In the genomic region with DNA sequence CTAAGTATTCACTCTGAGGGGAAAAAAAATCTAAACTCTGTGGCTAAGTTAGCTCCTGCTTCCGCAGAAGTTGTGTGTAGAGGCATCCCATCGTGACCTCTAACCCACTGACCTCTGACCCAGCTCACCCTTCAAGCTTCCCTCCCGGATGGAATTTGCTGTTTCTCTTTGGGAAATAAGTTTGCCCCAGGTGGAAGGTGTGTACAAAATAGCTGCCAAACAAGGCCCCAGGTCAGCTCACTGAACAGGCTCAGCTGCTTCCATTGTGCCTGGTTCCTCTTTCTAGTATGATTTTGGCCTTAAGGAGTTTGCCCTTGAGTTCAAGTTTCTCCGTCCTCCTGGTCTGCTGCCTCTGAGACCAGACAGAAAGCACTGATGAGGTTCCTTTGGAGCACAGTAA, we compare ENCODE assay signal across 18 mouse cellular contexts. TPM values are rescaled to one million over a fixed set of nuclear protein-coding genes. Genes with fewer than 3 reads are reported as not detected.
DNase-seq lines count a peak whose midpoint lies in the region; ATAC-seq and TF ChIP-seq lines count a peak whose summit lies in the region.
"Had no signal": no experiment of that assay in that cellular context is flagged by ENCODE, and none has a peak within 500 bp of the region (broad histone marks: within the 10 kb centered on the region; RNA-seq: fewer than 3 reads in every experiment).

No protein-coding gene starts in this region.

- peak overlapping the region; percentile 2; the same call in 1 of the 2 replicates for H3K4me2 ChIP-seq in forebrain, embryonic 13.5 days
- H3K4me2 ChIP-seq in hindbrain, embryonic 13.5 days = peak overlapping the region; percentile 39
- peak overlapping the region; percentile 42; the same call in 1 of the 2 replicates for H3K4me2 ChIP-seq in neural tube, embryonic 14.5 days (ENCODE audit: low read depth, low read length)
- H3K4me2 ChIP-seq: embryonic facial prominence, embryonic 15.5 days; limb, embryonic 15.5 days; midbrain, embryonic 15.5 days had no signal

- no peaks in the 10 kb centered on the region for H3K9me3 ChIP-seq in forebrain, embryonic 13.5 days (replicated peaks)
- no peaks in the 10 kb centered on the region for H3K9me3 ChIP-seq in forebrain, embryonic 10.5 days
- H3K9me3 ChIP-seq in hindbrain, embryonic 13.5 days = no peaks in the 10 kb centered on the region
- H3K9me3 ChIP-seq in neural tube, embryonic 14.5 days (ENCODE audit: control insufficient read depth, low read length) = no peaks in the 10 kb centered on the region
- H3K9me3 ChIP-seq: embryonic facial prominence, embryonic 15.5 days; forebrain, embryonic 12.5 days; heart, embryonic 10.5 days; limb, embryonic 15.5 days; midbrain, embryonic 15.5 days had no signal

- H3K9ac ChIP-seq in forebrain, embryonic 13.5 days = no peak overlapping the region
- no peak overlapping the region for H3K9ac ChIP-seq in hindbrain, embryonic 13.5 days
- no peak overlapping the region for H3K9ac ChIP-seq in neural tube, embryonic 14.5 days (replicated peaks; ENCODE audit: low read depth, low read length)
- H3K9ac ChIP-seq: embryonic facial prominence, embryonic 15.5 days; forebrain, embryonic 12.5 days; limb, embryonic 15.5 days; midbrain, embryonic 15.5 days had no signal

- ATAC-seq in forebrain, embryonic 13.5 days = no peak
- ATAC-seq in hindbrain, embryonic 13.5 days (ENCODE audit: low FRiP score) = no peak
- ATAC-seq in neural tube, embryonic 14.5 days (ENCODE audit: low read depth) = no peak
- ATAC-seq: midbrain, embryonic 15.5 days had no signal

- 71% methylated on average over 4 of the region's 4 CpGs for WGBS in forebrain, embryonic 13.5 days
- WGBS in forebrain, embryonic 10.5 days = 50% methylated on average over 4 of the region's 4 CpGs
- 54% methylated on average over 4 of the region's 4 CpGs for WGBS in kidney, adult 2 months
- WGBS in hindbrain, embryonic 13.5 days = 53% methylated on average over 4 of the region's 4 CpGs
- WGBS in neural tube, embryonic 14.5 days = 55% methylated on average over 4 of the region's 4 CpGs

- H3K27ac ChIP-seq in forebrain, embryonic 13.5 days = no peak overlapping the region
- no peak overlapping the region for H3K27ac ChIP-seq in forebrain, embryonic 10.5 days
- H3K27ac ChIP-seq in kidney, adult 2 months (ENCODE audit: insufficient read depth, low read depth, low read length) = peak overlapping the region; percentile 5; the same call in 1 of the 2 replicates
- H3K27ac ChIP-seq in hindbrain, embryonic 13.5 days = peak overlapping the region; percentile 3; the same call in 1 of the 2 replicates
- H3K27ac ChIP-seq in neural tube, embryonic 14.5 days (ENCODE audit: low read depth, low read length) = no peak overlapping the region
- H3K27ac ChIP-seq: embryonic facial prominence, embryonic 15.5 days; forebrain, embryonic 12.5 days; heart, embryonic 10.5 days; left cerebral cortex, adult 2 months; limb, embryonic 15.5 days; midbrain, embryonic 15.5 days had no signal

- peaks cover 29% of the 10 kb centered on the region for H3K4me1 ChIP-seq in forebrain, embryonic 13.5 days
- H3K4me1 ChIP-seq in forebrain, embryonic 10.5 days = peaks cover 44% of the 10 kb centered on the region
- 0 out of 2 replicates have a peak, but pooled peaks cover 2% of the 10 kb centered on the region for H3K4me1 ChIP-seq in kidney, adult 2 months (ENCODE audit: control insufficient read depth, insufficient read depth, low read length)
- peaks cover 55% of the 10 kb centered on the region for H3K4me1 ChIP-seq in hindbrain, embryonic 13.5 days (replicated peaks)
- peaks cover 27% of the 10 kb centered on the region for H3K4me1 ChIP-seq in neural tube, embryonic 14.5 days (ENCODE audit: control insufficient read depth, insufficient read depth, low read length)

- TF ChIP-seq POLR2A in kidney, adult 2 months (IDR thresholded peaks at IDR 0.05; ENCODE audit: low read depth, low read length) = no peak

- no peak for DNase-seq in forebrain, embryonic 10.5 days (ENCODE audit: extremely low spot score, low spot score)
- no peak for DNase-seq in kidney, adult 2 months
- no peak for DNase-seq in kidney, adult 18-20 months
- DNase-seq in testis, postnatal 14 days (ENCODE audit: low spot score) = no peak
- DNase-seq in urinary bladder, postnatal 14 days (ENCODE audit: low spot score) = no peak
- DNase-seq: cerebellum, adult 11-12 months; cerebellum, postnatal 36 days; lung, adult 2 months; thymus, postnatal 25 days had no signal

- TF ChIP-seq CTCF in kidney, adult 2 months (conservative IDR thresholded peaks at IDR 0.05; ENCODE audit: insufficient read depth, insufficient read length, low read depth, low read length) = no peak

- no peaks in the 10 kb centered on the region for H3K36me3 ChIP-seq in forebrain, embryonic 13.5 days (ENCODE audit: poor library complexity, severe bottlenecking)
- no peaks in the 10 kb centered on the region for H3K36me3 ChIP-seq in forebrain, embryonic 10.5 days (replicated peaks)
- no peaks in the 10 kb centered on the region for H3K36me3 ChIP-seq in kidney, adult 2 months (ENCODE audit: control insufficient read depth, insufficient read depth, low read length)
- H3K36me3 ChIP-seq in hindbrain, embryonic 13.5 days = 0 out of 2 replicates have a peak, but pooled peaks cover 3% of the 10 kb centered on the region
- H3K36me3 ChIP-seq in neural tube, embryonic 14.5 days (ENCODE audit: control insufficient read depth, insufficient read depth, low read length) = no peaks in the 10 kb centered on the region
- H3K36me3 ChIP-seq: forebrain, embryonic 12.5 days; heart, embryonic 10.5 days; midbrain, embryonic 15.5 days had no signal

- no peak overlapping the region for H3K4me3 ChIP-seq in forebrain, embryonic 13.5 days
- no peak overlapping the region for H3K4me3 ChIP-seq in forebrain, embryonic 10.5 days
- H3K4me3 ChIP-seq in kidney, adult 2 months (ENCODE audit: insufficient read depth, low read depth, low read length) = no peak overlapping the region
- H3K4me3 ChIP-seq in hindbrain, embryonic 13.5 days = no peak overlapping the region
- no peak overlapping the region for H3K4me3 ChIP-seq in neural tube, embryonic 14.5 days (ENCODE audit: low read depth, low read length)
- H3K4me3 ChIP-seq: embryonic facial prominence, embryonic 15.5 days; forebrain, embryonic 12.5 days; heart, embryonic 10.5 days; left cerebral cortex, adult 2 months; limb, embryonic 15.5 days; midbrain, embryonic 15.5 days had no signal

- 0 out of 2 replicates have a peak, but pooled peaks cover 7% of the 10 kb centered on the region for H3K27me3 ChIP-seq in forebrain, embryonic 13.5 days
- peaks cover 60% of the 10 kb centered on the region for H3K27me3 ChIP-seq in forebrain, embryonic 10.5 days (ENCODE audit: poor library complexity, severe bottlenecking)
- H3K27me3 ChIP-seq in kidney, adult 2 months (replicated peaks; ENCODE audit: control insufficient read depth, insufficient read depth, low read length) = no peaks in the 10 kb centered on the region
- H3K27me3 ChIP-seq in hindbrain, embryonic 13.5 days = 0 out of 2 replicates have a peak, but pooled peaks cover under 1% of the 10 kb centered on the region
- no peaks in the 10 kb centered on the region for H3K27me3 ChIP-seq in neural tube, embryonic 14.5 days (ENCODE audit: control insufficient read depth, insufficient read depth, low read length)
- H3K27me3 ChIP-seq: embryonic facial prominence, embryonic 15.5 days; limb, embryonic 15.5 days had no signal

RNA-seq across cellular contexts. Expression of gene Nrp2, which starts 12.6 kb away (rescaled TPM):
- polyA plus RNA-seq in forebrain, embryonic 13.5 days (2015; fragmentation: Nextera tagmentation; extraction: Ambion mirVana) = 19.5 and 28.3 TPM in 2 replicates
- polyA plus RNA-seq in forebrain, embryonic 10.5 days (2016; fragmentation: Nextera tagmentation; extraction: Ambion mirVana) = 9.6 and 10.5 TPM in 2 replicates
- polyA plus RNA-seq in kidney, adult 2 months (2012; rRNA removed) = 16.2 and 17.1 TPM in 2 replicates
- 34.8 and 35.7 TPM in 2 replicates for polyA plus RNA-seq in hindbrain, embryonic 13.5 days (2015; fragmentation: Nextera tagmentation; extraction: Ambion mirVana)
- polyA plus RNA-seq in neural tube, embryonic 14.5 days (2014; fragmentation: Nextera tagmentation; extraction: Ambion mirVana) = 35.8 and 39.4 TPM in 2 replicates

Comparison
In these comparisons a context has a peak if more than half of its experiments do, and no peak if none do; other contexts are left out.
1. H3K27ac ChIP-seq: peak in kidney, adult 2 months (single experiment) and hindbrain, embryonic 13.5 days (single experiment); none in forebrain, embryonic 13.5 days (single experiment), forebrain, embryonic 10.5 days (single experiment) and neural tube, embryonic 14.5 days (single experiment).
2. Peak in every context shown above with its lines, with median percentiles within 50 percentile points of each other: H3K4me2 ChIP-seq.